Mouse (Mus musculus): ENCODE data around the gene Tnks1bp1.

DNA sequence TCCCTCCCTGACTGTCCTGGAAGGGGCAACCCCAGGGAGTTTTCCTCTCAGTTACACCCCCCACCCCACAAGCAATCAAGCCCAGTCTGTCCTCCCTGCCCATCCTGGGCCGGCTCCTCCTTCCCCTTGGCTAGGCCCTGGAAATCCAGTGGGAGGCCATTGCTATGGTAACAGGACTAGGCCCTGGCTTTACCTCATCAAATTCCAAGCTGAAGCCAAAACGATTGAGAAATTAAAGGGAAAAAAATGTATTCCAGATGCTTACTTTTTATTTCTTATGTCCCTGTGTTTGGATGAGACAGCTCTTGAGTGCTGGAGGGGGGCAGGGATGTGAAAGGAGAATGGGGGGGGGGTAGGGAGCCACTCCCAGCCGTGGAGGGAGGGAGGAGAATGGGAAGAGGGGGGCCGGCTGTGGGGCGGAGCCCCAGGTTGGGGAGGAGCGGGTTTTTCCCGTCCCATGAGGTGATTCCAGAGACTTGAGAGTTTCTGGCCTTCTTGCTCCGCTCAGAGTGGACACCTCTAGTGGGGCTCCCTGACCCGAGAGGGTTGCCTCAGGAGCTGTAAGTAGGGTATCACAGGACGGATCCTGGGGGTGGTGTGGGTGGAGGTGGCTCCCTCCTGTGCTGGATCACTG, 2.3 kb downstream of the Tnks1bp1 start:
- TF ChIP-seq CTCF (IDR thresholded peaks at IDR 0.05; ENCODE audit: low read depth, low read length) (no peak), POLR2A (IDR thresholded peaks at IDR 0.05; ENCODE audit: insufficient read depth, low read length) (no peak)

Measured in ES-Bruce4 (cell line).